Mouse (Mus musculus) cerebellum, postnatal 4 days (tissue): Measurements from ENCODE around the gene Hs6st3.

Experiments used
- DNase-seq, 2 experiments: peaks; one replicate each; pipeline ENCODE4 v3.0.0; 2022; ENCODE audit warnings: low spot score in 2 of 2, mixed read lengths in 1 of 2

The Hs6st3 gene

DNA sequence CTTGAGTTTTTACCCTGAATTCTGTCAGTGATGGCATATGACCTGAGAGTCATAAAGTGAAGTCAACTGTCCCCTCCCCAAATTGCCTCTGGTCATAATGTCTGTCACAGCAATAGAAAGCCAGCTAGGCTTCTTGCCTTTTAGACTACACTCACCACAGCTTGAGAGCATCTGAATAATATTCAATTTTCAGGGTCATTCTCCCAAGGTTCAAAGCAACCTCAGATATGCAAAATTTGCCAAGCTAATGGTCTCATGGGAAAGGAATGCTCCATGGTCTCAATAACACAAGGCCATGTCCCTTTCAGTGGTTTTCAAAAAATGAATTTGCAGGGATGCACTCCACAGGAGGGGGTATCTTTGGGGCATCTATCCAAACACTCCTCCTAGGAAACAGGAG, 764.3 kb downstream of the Hs6st3 start:
- no peak for DNase-seq

DNA sequence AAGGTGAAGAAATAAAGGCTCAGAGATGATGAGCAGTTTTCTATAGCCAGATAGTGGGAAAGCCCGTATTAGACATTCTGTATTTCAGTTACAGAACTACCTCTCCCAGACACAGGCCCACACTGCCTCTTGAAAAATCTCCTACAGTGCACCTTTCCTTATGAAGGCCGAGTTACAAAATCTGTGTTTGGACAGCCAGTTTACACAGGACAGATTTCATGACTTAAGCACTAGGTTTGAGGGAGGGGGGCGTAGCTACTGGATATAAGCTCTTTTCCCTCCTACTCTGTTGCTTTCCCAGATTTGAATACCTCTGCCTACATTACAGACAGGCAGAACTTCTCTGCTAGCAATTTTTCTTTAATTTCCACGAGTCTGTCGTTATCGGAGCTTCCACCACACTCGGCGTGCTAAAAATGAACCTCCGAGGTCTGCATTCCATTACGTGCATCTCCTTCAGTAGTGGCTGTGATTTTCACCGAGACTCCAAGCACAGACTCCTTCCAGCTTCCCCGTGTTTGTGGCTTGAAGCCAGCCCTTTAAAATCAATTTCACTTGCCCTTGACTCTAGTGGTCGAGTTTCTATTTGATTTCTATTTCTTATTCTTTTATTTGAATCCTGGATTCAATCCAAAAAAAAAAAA, 770.0 kb downstream of the Hs6st3 start:
- DNase-seq, result no peak

DNA sequence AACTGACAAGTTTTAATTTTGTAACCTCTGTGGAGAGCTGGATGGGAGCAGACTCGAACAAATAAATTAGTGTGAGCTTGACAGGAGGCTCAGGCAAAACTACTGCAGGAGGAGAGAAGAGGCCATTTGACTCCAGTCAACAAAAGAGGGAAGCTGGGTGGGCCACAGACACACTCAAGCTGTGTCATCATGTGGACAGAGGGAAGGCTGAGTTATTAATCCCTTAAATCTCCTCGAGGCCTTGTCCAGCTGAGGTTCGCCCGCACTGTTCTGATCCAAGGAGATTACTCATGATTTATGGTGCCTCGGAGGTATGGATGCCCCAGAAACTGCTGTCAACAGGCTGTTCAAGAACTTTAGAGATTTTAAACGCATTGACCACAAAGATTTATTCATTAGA, 776.4 kb downstream of the Hs6st3 start:
- no peak for DNase-seq

DNA sequence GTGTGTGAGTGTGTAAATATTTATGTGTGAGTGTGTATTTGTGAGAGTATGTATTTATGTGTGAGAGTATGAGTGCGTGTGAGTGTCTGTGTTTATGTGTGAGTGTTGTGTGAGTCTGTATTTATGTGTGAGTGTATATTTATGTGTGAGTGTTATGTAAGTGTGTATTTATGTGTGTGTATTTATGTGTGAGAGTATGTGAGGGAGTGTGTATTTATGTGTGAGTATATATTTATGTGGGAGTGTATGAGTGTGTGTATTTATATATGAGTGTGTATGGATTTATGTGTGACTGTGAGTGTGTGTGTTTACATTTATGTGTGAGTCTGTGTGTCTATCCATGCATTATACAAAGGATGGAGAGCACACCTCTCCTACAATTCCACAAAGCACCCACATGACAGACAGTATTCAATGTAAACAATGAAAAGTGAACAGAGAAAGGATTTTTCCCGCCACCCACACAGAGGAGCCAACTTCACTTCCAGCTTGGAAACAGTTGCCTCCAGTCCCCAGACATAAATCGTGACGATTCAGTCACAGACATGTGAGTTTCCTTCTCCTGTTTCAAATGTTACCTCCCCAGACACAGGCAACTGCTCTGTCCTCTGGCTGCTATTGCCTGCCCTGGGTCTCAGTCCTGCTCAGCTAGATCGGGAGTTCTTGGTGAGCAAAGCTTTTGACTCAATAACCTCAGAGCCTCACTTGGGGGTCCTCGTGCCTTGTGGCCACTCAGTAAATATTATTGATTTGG, 780.3 kb downstream of the Hs6st3 start:
- DNase-seq, result no peak

DNA sequence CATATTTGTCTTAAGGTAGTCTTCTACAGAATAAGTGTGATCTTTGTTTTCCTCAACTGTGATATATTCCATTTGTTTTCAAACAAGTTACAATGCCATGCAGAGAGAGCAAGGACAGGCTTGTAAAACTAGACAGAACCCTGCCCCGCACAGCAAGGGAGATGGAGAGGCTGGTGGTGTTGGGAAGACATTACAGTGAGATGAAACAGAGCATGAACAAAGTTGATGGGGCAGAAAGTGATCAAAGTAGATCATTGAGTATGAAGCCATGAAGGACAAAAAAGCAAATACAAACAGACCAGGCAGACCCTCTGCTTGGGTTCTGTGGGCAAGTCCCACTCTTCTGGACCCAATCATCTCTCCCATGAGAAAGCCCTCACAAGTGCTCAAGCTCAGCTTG, 781.0 kb downstream of the Hs6st3 start:
- DNase-seq, result no peak
